Mouse (Mus musculus) forebrain, embryonic 14.5 days (tissue): Measurements from ENCODE around the gene Abhd11. TPM values are rescaled to one million over a fixed set of nuclear protein-coding genes. Genes with fewer than 3 reads are reported as not detected.

ENCODE experiments used
- ATAC-seq: fragments of 200-750 bp; cut with Nextera tagmentation; 2 replicates; pipeline ENCODE4 v1.8.0; 2017; ENCODE audit warnings: mild to moderate bottlenecking, moderate library complexity
- DNase-seq: peaks from one replicate; pipeline ENCODE4 v3.0.0-alpha.2; 2015; ENCODE audit warnings: low spot score
- H3K27ac ChIP-seq: fragments of 300-500 bp; sonication (generic); 2 replicates; pipeline ENCODE4 v1.5.1; 2014; ENCODE audit warnings: low read depth, mild to moderate bottlenecking, control low read depth, low read length, moderate library complexity
- H3K27me3 ChIP-seq: fragments of 300-500 bp; sonication (generic); replicated peaks from 2 replicates; pipeline ENCODE4 v1.6.1; 2014; ENCODE audit warnings: low read length, control low read depth, mixed read lengths; ENCODE audit not compliant: control insufficient read depth, insufficient read depth
- H3K36me3 ChIP-seq: fragments of 300-500 bp; sonication (generic); 2 replicates; pipeline ENCODE4 v1.6.1; 2014; ENCODE audit warnings: low read length, control low read depth; ENCODE audit not compliant: control insufficient read depth, insufficient read depth
- H3K4me1 ChIP-seq: fragments of 300-500 bp; sonication (generic); 2 replicates; pipeline ENCODE4 v1.6.1; 2014; ENCODE audit warnings: antibody characterized with exemption, low read length, control low read depth; ENCODE audit not compliant: control insufficient read depth, insufficient read depth
- H3K4me2 ChIP-seq: fragments of 300-500 bp; sonication (generic); 2 replicates; pipeline ENCODE4 v1.6.1; 2014; ENCODE audit warnings: mild to moderate bottlenecking, control low read depth, low read length
- H3K4me3 ChIP-seq: fragments of 300-500 bp; sonication (generic); 2 replicates; pipeline ENCODE4 v1.5.1; 2014; ENCODE audit warnings: low read depth, low read length, control low read depth
- H3K9ac ChIP-seq: fragments of 300-500 bp; sonication (generic); 2 replicates; pipeline ENCODE4 v1.6.1; 2014; ENCODE audit warnings: mild to moderate bottlenecking, low read length, control low read depth, moderate library complexity
- H3K9me3 ChIP-seq: fragments of 300-500 bp; sonication (generic); replicated peaks from 2 replicates; pipeline ENCODE4 v1.6.1; 2016; ENCODE audit warnings: low read length, control low read depth, mixed read lengths; ENCODE audit not compliant: control insufficient read depth
- WGBS: fragments of 180-500 bp; shearing (Covaris S2); extraction: QIAGEN DNeasy Blood & Tissue Kit; methylation state at CpG from one replicate; pipeline ENCODE4 v1.1.7; 2014; 5-methylcytosine and 5-hydroxymethylcytosine counted together
- polyA plus RNA-seq: library from polyadenylated mRNA; unstranded; fragments of >200 nt; fragmentation: Nextera tagmentation; extraction: Ambion mirVana; gene quantifications from 2 replicates; pipeline ENCODE4 v1.2.1, GENCODE M21; 2014

Gene Abhd11
- polyA plus RNA-seq, 1 experiment from 2014 or later = 66.9 TPM

GRCm38 (mm10) chr5:134983111-134983510 is 25.8 kb upstream of the Abhd11 start:
- Histone ChIP-seq H3K36me3 (no peaks in the 10 kb centered on the region), H3K27me3 (peaks cover 38% of the 10 kb centered on the region), H3K4me2 (no peak overlapping the region), H3K4me3 (no peak overlapping the region), H3K4me1 (no peaks in the 10 kb centered on the region; the same call in 1 of the 2 replicates), H3K27ac (no peak overlapping the region), H3K9me3 (no peaks in the 10 kb centered on the region), H3K9ac (no peak overlapping the region)
- 80% methylated on average over 1 of the region's 1 CpGs for WGBS
- DNase-seq (no peak), ATAC-seq (no peak)

DNA sequence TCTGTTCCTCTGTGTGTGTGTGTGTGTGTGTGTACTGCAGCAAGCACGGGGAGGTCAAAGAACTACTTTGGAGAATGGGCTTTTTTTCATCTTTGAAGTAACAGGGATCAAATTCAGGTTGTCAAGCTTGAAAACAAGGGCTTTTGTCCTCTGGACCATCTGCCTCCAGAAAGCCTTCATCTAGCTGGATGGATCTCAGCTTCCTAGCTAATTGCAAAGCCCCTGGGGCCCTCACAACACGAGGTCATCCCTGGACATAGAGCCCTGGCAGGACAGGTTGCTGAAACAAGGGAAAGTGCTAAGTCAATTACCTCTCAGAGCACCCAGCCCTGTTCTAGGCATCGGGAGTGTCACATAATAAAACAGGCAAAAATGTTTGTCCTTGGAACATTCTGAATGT is 25.2 kb upstream of the Abhd11 start:
- H3K9ac ChIP-seq = no peak overlapping the region

DNA sequence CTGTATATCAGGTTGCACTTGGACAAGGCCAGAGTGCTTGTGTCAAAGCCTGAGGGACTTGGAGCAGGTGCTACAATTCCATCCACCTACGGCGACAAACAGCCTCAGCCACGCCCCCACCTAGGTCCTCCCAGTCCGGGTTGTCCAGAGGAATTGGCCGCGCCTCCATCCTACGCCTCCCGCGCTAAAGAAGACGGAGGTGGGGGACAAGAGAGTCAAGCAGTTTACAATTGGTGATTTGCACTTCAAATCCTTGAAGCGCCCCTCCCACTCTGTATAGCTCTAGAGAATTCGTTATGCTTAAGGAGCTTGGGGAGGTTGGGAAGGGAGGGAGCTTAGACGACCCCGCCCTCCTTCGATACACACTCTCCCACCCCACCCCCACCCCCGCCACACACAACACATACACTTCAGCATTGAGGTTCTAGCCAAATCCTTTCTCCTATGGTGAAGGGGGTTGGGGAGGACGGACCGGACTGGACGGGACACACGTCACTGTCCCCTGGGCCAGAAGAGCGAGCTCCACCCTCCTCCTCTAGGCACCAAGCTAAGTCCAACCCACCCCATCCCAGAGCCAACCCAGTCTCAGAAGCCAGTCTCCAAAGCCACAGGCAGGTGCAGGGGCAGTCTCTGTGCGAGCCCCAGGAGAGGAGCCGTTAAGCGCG is 23.2 kb upstream of the Abhd11 start, which contains the start of gene Cldn3:
Gene Cldn3, plus strand, starts transcription at position 582 of the 665 bp plus-strand sequence.
- Histone ChIP-seq H3K4me3 (peak within 1 kb of the TSS; percentile 25), H3K9ac (no peak within 1 kb of the TSS), H3K27me3 (peaks cover 46% of the 10 kb centered on the region), H3K4me1 (no peaks in the 10 kb centered on the region; the same call in 1 of the 2 replicates), H3K36me3 (no peaks in the 10 kb centered on the region), H3K27ac (no peak within 1 kb of the TSS), H3K9me3 (no peaks in the 10 kb centered on the region), H3K4me2 (peak within 1 kb of the TSS; percentile 43)
- WGBS = under 1% methylated on average over 25 of the region's 25 CpGs
- ATAC-seq (peak; percentile 46; the same call in 1 of the 2 replicates), DNase-seq (peak; percentile 41)

More for the DNA sequence above, 25.2 kb upstream of the Abhd11 start:
- no peak for ATAC-seq
- Histone ChIP-seq H3K36me3 (no peaks in the 10 kb centered on the region), H3K27me3 (peaks cover 43% of the 10 kb centered on the region), H3K27ac (no peak overlapping the region), H3K9me3 (no peaks in the 10 kb centered on the region), H3K4me3 (no peak overlapping the region), H3K4me1 (no peaks in the 10 kb centered on the region; the same call in 1 of the 2 replicates), H3K4me2 (no peak overlapping the region)
- DNase-seq = no peak
- 6% methylated on average over 3 of the region's 3 CpGs for WGBS

DNA sequence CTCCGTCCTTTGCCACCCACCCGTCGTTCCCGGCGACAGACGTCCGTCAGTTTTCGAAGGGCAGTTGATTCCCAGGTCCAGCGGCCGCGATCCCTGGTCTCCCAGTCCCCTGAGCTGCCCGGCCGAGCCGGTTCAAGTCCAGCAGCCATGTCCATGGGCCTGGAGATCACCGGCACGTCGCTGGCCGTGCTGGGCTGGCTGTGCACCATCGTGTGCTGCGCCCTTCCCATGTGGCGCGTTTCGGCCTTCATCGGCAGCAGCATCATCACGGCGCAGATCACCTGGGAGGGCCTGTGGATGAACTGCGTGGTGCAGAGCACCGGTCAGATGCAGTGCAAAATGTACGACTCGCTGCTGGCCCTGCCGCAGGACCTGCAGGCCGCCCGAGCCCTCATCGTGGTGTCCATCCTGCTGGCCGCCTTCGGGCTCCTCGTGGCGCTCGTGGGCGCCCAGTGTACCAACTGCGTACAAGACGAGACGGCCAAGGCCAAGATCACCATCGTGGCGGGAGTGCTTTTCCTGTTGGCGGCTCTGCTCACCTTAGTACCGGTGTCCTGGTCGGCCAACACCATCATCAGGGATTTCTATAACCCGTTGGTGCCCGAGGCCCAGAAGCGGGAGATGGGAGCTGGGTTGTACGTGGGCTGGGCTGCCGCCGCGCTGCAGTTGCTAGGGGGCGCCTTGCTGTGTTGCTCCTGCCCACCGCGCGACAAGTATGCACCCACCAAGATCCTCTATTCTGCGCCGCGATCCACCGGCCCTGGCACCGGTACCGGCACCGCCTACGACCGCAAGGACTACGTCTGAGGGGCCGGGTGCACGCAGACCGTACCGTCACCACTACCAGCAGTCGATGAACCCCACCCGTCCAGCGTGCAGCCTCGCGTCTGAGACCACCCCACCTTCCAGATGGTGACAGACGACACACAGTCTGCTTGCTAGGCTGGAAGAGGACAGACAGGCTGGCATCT is 22.4 kb upstream of the Abhd11 start:
- Histone ChIP-seq H3K27me3 (peaks cover 46% of the 10 kb centered on the region), H3K4me3 (peak overlapping the region; percentile 25), H3K9me3 (no peaks in the 10 kb centered on the region), H3K27ac (no peak overlapping the region), H3K4me2 (peak overlapping the region; percentile 43), H3K4me1 (no peaks in the 10 kb centered on the region; the same call in 1 of the 2 replicates), H3K36me3 (no peaks in the 10 kb centered on the region), H3K9ac (no peak overlapping the region)
- ATAC-seq (peak; percentile 46), DNase-seq (peak; percentile 45)
- 3% methylated on average over 79 of the region's 79 CpGs for WGBS

DNA sequence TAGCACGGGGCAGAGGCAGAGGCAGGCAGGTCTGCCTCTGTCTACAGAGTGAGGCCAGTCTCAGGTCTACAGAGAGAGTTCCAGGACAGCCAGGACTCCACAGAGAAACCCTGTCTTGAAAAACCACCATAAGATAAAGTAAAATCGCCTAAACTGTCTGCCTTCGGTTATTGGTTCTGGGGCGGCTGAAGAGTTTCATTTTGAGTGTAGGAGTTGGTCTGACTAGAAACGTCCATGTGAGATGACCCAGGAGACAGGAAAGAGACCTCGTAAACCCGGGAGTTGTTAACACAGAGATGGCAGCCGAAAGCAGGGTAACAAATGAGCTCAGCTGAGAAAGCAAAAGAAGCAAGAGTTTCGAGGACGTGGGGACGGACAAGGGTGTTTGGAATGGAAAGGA is 19.8 kb upstream of the Abhd11 start:
- no peaks in the 10 kb centered on the region for H3K9me3 ChIP-seq
- H3K36me3 ChIP-seq = no peaks in the 10 kb centered on the region
- H3K4me1 ChIP-seq = no peaks in the 10 kb centered on the region; the same call in 1 of the 2 replicates
- no peak overlapping the region for H3K9ac ChIP-seq
- ATAC-seq = no peak
- H3K4me2 ChIP-seq = no peak overlapping the region
- DNase-seq = no peak
- WGBS = 79% methylated on average over 11 of the region's 11 CpGs
- H3K27me3 ChIP-seq = peaks cover 46% of the 10 kb centered on the region
- no peak overlapping the region for H3K4me3 ChIP-seq
- no peak overlapping the region for H3K27ac ChIP-seq

DNA sequence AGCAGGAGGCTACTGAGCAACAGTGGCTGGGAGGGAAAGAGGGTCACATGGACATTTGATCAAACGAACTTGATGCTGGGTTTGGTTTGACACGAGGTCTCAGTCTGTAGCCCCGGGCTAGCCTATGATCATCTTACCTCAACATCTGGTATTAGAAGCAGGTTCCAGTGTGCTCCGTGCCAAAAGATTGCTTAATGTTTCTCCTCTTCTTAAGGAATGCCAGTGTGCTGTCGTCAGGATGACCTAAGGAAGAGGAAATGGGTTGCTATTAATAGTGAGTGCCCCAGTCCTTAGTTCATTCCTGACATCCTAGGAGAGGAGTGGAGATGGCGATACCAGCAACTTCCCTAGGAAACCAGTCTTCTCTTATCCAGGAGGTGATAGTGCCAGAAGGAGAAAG is 19.2 kb upstream of the Abhd11 start:
- DNase-seq (no peak), ATAC-seq (no peak)
- no peak overlapping the region for H3K4me2 ChIP-seq
- H3K9me3 ChIP-seq = no peaks in the 10 kb centered on the region
- no peaks in the 10 kb centered on the region; the same call in 1 of the 2 replicates for H3K4me1 ChIP-seq
- WGBS = 72% methylated on average over 6 of the region's 6 CpGs
- H3K36me3 ChIP-seq = no peaks in the 10 kb centered on the region
- no peak overlapping the region for H3K27ac ChIP-seq
- H3K4me3 ChIP-seq = no peak overlapping the region
- H3K27me3 ChIP-seq = peaks cover 41% of the 10 kb centered on the region
- no peak overlapping the region for H3K9ac ChIP-seq

GRCm38 (mm10) chr5:134992566-134992965 is 16.4 kb upstream of the Abhd11 start:
- Histone ChIP-seq H3K27ac (no peak overlapping the region), H3K9ac (no peak overlapping the region), H3K4me1 (no peaks in the 10 kb centered on the region), H3K27me3 (peaks cover 13% of the 10 kb centered on the region), H3K4me2 (no peak overlapping the region), H3K36me3 (no peaks in the 10 kb centered on the region), H3K4me3 (no peak overlapping the region), H3K9me3 (no peaks in the 10 kb centered on the region)
- DNase-seq = no peak
- 93% methylated on average over 5 of the region's 5 CpGs for WGBS
- ATAC-seq = no peak

DNA sequence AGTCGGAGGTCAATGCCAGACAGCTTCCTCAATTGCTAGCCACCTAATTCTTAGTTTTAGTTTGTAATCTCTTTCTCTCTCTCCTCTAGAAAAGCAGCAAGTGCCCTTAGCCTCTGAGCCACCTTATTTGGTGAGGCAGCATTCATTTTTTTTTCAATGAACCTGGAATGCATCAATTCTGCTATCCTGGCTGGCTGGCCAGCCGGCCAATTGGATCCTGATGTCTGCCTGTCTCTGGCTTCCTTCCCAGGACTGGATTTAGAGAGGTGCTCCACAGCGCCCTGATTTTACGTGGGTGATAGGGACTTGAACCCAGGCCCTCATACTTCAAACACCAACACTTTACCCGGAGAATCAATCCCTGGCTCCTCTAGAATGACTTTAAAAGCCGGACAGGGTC is 10.6 kb upstream of the Abhd11 start:
- Histone ChIP-seq H3K27me3 (no peaks in the 10 kb centered on the region), H3K27ac (no peak overlapping the region), H3K9me3 (no peaks in the 10 kb centered on the region), H3K4me2 (no peak overlapping the region), H3K36me3 (no peaks in the 10 kb centered on the region), H3K4me1 (peaks cover 8% of the 10 kb centered on the region; the same call in 1 of the 2 replicates), H3K9ac (no peak overlapping the region), H3K4me3 (no peak overlapping the region)
- 77% methylated on average over 6 of the region's 6 CpGs for WGBS
- no peak for DNase-seq
- ATAC-seq = no peak
